In genomic region chr8:61450916-61451575, GRCm38 (mm10) we compare ENCODE assay signal across 15 mouse cellular contexts. TPM values are rescaled to one million over a fixed set of nuclear protein-coding genes. Genes with fewer than 3 reads are reported as not detected.
DNase-seq lines count a peak whose midpoint lies in the region; ATAC-seq lines count a peak whose summit lies in the region.
"Had no signal": no experiment of that assay in that cellular context is flagged by ENCODE, and none has a peak within 500 bp of the region (broad histone marks: within the 10 kb centered on the region; RNA-seq: fewer than 3 reads in every experiment).

No protein-coding gene starts in this region.

- H3K27ac ChIP-seq in neural tube, embryonic 13.5 days (replicated peaks): peak overlapping the region; percentile 67
- peak overlapping the region; percentile 64 for H3K27ac ChIP-seq in neural tube, embryonic 14.5 days (ENCODE audit: low read depth, low read length)
- H3K27ac ChIP-seq: liver, embryonic 12.5 days had no signal

- H3K36me3 ChIP-seq in neural tube, embryonic 13.5 days: no peaks in the 10 kb centered on the region
- no peaks in the 10 kb centered on the region for H3K36me3 ChIP-seq in neural tube, embryonic 14.5 days (ENCODE audit: control insufficient read depth, insufficient read depth, low read length)
- H3K36me3 ChIP-seq: liver, embryonic 12.5 days had no signal

- WGBS in neural tube, embryonic 13.5 days: 84% methylated on average over 9 of the region's 9 CpGs
- WGBS in neural tube, embryonic 14.5 days: 84% methylated on average over 9 of the region's 9 CpGs

- peak overlapping the region; percentile 21; the same call in 1 of the 2 replicates for H3K4me2 ChIP-seq in neural tube, embryonic 13.5 days
- H3K4me2 ChIP-seq in neural tube, embryonic 14.5 days (ENCODE audit: low read depth, low read length): no peak overlapping the region
- H3K4me2 ChIP-seq: liver, embryonic 12.5 days had no signal

- H3K4me1 ChIP-seq in neural tube, embryonic 13.5 days (replicated peaks): peaks cover 34% of the 10 kb centered on the region
- H3K4me1 ChIP-seq in neural tube, embryonic 14.5 days (ENCODE audit: control insufficient read depth, insufficient read depth, low read length): no peaks in the 10 kb centered on the region
- H3K4me1 ChIP-seq: liver, embryonic 12.5 days had no signal

- 0 out of 2 replicates have a peak, but pooled peaks cover 5% of the 10 kb centered on the region for H3K27me3 ChIP-seq in neural tube, embryonic 13.5 days
- no peaks in the 10 kb centered on the region for H3K27me3 ChIP-seq in neural tube, embryonic 14.5 days (ENCODE audit: control insufficient read depth, insufficient read depth, low read length)
- H3K27me3 ChIP-seq: liver, embryonic 12.5 days had no signal

- H3K9ac ChIP-seq in neural tube, embryonic 13.5 days: no peak overlapping the region
- H3K9ac ChIP-seq in neural tube, embryonic 14.5 days (replicated peaks; ENCODE audit: low read depth, low read length): no peak overlapping the region
- H3K9ac ChIP-seq: liver, embryonic 12.5 days had no signal

- intact Hi-C loops in left cerebral cortex, postnatal 10 days (cut with DNase I): no loop called here

- DNase-seq in neural tube, embryonic 10.5 days (ENCODE audit: extremely low spot score, low spot score): no peak
- no peak for DNase-seq in left cerebral cortex, postnatal 10 days (ENCODE audit: extremely low spot score in 1 of 2, low spot score in 2 of 2)
- no peak for DNase-seq in c-Kit-positive CD71-positive TER-119-positive erythroid progenitor cells, embryonic 14.5 days (ENCODE audit: low spot score)
- DNase-seq in gastrocnemius, postnatal 10 days: no peak
- DNase-seq: cerebellum, adult 8-10 months; heart, adult 18-20 months; kidney, adult 11 months; lung, postnatal 10 days; thymus, adult 18-20 months had no signal

- no peaks in the 10 kb centered on the region for H3K9me3 ChIP-seq in neural tube, embryonic 13.5 days
- no peaks in the 10 kb centered on the region for H3K9me3 ChIP-seq in neural tube, embryonic 14.5 days (ENCODE audit: control insufficient read depth, low read length)
- H3K9me3 ChIP-seq: liver, embryonic 12.5 days had no signal

- no peak overlapping the region for H3K4me3 ChIP-seq in neural tube, embryonic 13.5 days
- no peak overlapping the region for H3K4me3 ChIP-seq in neural tube, embryonic 14.5 days (ENCODE audit: low read depth, low read length)
- H3K4me3 ChIP-seq: liver, embryonic 12.5 days had no signal

- no peak for ATAC-seq in neural tube, embryonic 13.5 days (ENCODE audit: low read depth)
- peak; percentile 92 for ATAC-seq in CD4-positive, CD25-positive, alpha-beta regulatory T cell, adult 4 months
- peak; percentile 85 to 96 for ATAC-seq in hematopoietic stem cell, adult 5-6 weeks (replicated peaks in 1 of 2; ENCODE audit: insufficient read depth in 1 of 2, low FRiP score in 2 of 2, low TSS enrichment in 1 of 2, low read depth in 1 of 2, poor library complexity in 2 of 2, severe bottlenecking in 2 of 2)
- no peak for ATAC-seq in neural tube, embryonic 14.5 days (ENCODE audit: low read depth)
- ATAC-seq: liver, embryonic 12.5 days; midbrain, embryonic 16.5 days had no signal

RNA-seq across cellular contexts. Expression of gene Cbr4, which starts 36.5 kb away (rescaled TPM):
- 21.7 and 23.1 TPM in 2 replicates for polyA plus RNA-seq in neural tube, embryonic 13.5 days (2015; fragmentation: Nextera tagmentation; extraction: Ambion mirVana)
- polyA plus RNA-seq in CD4-positive, CD25-positive, alpha-beta regulatory T cell, adult 4 months (2017; shearing (Covaris generic)): 10 to 100 TPM; 10.4 to 24.3 TPM
- total RNA-seq in hematopoietic stem cell, adult 5-6 weeks (2017): 31.9 and 40.2 TPM in 2 replicates
- 19.6 and 20.2 TPM in 2 replicates for polyA plus RNA-seq in neural tube, embryonic 14.5 days (2014; fragmentation: Nextera tagmentation; extraction: Ambion mirVana)
- total RNA-seq in left cerebral cortex, postnatal 10 days (2021): 10 to 100 TPM; 19.5 to 19.8 TPM
- total RNA-seq in gastrocnemius, postnatal 10 days (2021): 10 to 100 TPM; 28.5 to 32.2 TPM

Comparison
In these comparisons a context has a peak if more than half of its experiments do, and no peak if none do; other contexts are left out.
1. ATAC-seq: peak in CD4-positive, CD25-positive, alpha-beta regulatory T cell, adult 4 months (single experiment) and hematopoietic stem cell, adult 5-6 weeks (2 of 2); none in neural tube, embryonic 13.5 days (single experiment) and neural tube, embryonic 14.5 days (single experiment).